Mouse (Mus musculus) hematopoietic stem cell, adult 5-6 weeks (primary cell): ENCODE measurements around the gene Mt4. TPM values are rescaled to one million over a fixed set of nuclear protein-coding genes. Genes with fewer than 3 reads are reported as not detected.

Experiments used
- total RNA-seq: library from RNA; stranded (forward); fragments of 172-1452, 232-1000 nt; gene quantifications from 2 replicates; pipeline ENCODE4 v1.2.3, GENCODE M21; 2017

The Mt4 gene
- total RNA-seq, 1 experiment from 2014 or later = not detected

Other genes with a start within 250 kb of the Mt4 start
- gene Amfr, start 124.4 kb upstream of the Mt4 start, total RNA-seq = 106 and 135 TPM in 2 replicates
- 89.6 and 94.2 TPM in 2 replicates for gene Nudt21, start 100.2 kb upstream of the Mt4 start, total RNA-seq
- gene Ogfod1, start 100.0 kb upstream of the Mt4 start, total RNA-seq = 15.1 and 15.6 TPM in 2 replicates
- 6.6 and 12.6 TPM in 2 replicates for gene Bbs2, start 38.3 kb upstream of the Mt4 start, total RNA-seq
- not detected in 2 replicates for gene Mt3, start 15.4 kb downstream of the Mt4 start, total RNA-seq
- 4.9 and 52.7 TPM in 2 replicates for gene Mt2, start 35.5 kb downstream of the Mt4 start, total RNA-seq
- gene Mt1, start 41.9 kb downstream of the Mt4 start, total RNA-seq = 19.3 and 81.7 TPM in 2 replicates
- 29.3 and 31.3 TPM in 2 replicates for gene Nup93, start 77.4 kb downstream of the Mt4 start, total RNA-seq
- not detected in 2 replicates for gene Slc12a3, start 192.0 kb downstream of the Mt4 start, total RNA-seq
- gene Herpud1, start 249.2 kb downstream of the Mt4 start, total RNA-seq = 74.5 and 93.6 TPM in 2 replicates